Mouse (Mus musculus) cerebellum, adult 8-10 months (tissue): ENCODE measurements around the gene Pde4c.
A peak's percentile ranks its signal among the peaks of the same experiment; 100 is the strongest.

Experiments
- DNase-seq: peaks from one replicate; pipeline ENCODE4 v3.0.0; 2022

Gene Pde4c

GRCm38 (mm10) chr8:70768231-70768776 lies 44.8 kb downstream of the Pde4c start:
- no peak for DNase-seq

DNA sequence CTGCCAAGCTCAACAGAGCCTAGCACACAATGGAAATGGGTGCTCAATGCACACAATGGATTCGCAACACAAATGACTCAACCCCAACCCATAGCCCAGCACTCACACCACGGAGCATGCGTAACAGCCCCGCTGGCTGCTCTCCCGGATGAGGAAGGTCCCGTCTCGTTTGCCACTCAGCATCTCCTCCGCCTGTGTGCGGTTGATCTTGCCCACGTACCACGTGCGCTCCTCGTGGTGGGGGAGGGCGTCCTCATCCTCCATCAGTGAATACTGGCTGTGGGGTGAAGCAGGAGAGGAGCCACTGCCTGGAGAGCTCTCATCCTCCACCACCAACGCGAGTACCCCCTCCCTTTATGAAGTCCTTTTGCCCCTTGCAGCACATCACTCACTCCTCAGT lies 45.4 kb downstream of the Pde4c start:
- no peak for DNase-seq

DNA sequence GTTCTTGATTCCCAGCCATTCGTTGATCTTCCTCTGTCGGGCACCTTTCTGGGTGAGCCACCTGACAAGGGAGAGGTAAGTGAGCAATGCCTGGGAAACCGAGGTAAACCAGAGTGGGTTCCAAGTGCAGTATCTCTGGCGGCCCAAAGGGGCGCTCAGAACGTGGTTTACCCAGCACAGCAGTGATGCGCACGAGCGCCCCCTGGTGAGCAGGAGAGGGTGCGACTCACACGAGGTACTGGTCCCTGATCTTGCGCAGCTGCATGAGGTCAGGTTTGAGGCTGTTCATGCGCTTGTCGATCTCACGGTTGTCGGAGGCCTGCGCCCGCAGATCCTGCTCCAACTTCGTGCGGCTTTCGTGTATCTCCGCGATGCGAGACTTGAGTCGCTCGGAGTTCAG lies 45.8 kb downstream of the Pde4c start:
- DNase-seq: peak; percentile 94

- no peak for DNase-seq
These were observed 46.3 kb downstream of the Pde4c start for GRCm38 (mm10) chr8:70769858-70770257.

DNA sequence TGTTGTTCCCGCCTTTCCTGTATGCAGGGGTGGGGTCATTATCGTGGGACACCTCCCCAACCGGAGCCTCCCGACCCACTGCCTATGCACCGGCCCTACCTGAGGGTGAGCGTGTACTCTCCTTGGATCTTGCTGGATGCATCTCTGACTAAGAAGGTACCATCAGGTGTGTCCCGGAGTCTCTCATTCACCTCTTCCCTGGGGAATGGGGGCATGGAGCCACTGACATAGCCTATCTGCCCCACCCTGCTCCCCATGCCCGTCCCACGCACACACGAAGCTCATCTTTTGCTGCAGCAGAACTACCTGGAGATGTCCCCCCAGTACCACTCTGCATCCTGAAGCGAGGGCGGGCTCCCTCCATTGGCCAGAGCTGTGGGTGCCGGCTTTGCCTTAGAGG lies 47.2 kb downstream of the Pde4c start:
- DNase-seq: no peak

GRCm38 (mm10) chr8:70771217-70771616 lies 47.7 kb downstream of the Pde4c start:
- DNase-seq: no peak

DNA sequence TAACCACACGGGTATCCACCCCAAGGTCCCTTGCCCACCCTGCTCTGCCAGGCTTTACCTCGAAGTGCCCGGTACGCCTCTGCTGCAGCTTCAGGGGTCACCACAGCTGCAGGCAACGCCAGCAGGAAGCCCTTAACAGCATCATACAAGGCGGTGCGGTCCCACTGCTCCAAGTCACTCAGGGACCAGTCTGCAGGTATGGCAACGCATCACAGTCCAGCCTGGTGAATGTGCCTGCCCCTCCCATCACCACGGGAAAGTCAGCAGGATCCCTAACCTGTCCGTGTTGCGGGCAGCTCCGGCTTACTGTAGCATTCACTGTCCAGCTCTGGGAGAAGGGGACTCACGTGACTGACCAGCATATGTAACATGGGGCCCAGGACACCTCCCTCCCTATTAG lies 48.6 kb downstream of the Pde4c start:
- no peak for DNase-seq

DNA sequence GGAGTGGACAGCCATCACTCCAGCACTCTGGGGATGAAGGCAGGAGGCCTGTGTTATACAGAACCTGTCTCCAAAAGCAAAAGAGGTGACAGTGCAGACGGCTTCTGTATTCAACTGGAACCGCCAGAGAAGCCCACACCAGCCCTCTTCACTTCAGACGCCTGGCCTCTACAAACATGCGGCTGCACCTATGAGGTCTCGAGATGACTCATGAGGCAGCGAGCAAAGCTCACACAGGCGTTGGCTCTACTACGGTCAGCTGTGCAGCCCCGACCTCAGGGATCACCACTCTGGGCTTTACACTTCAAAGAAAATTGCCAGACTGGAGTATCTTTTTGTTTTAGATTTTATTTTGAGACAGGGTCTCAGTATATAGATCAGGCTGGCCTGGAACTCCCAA lies 49.4 kb downstream of the Pde4c start:
- no peak for DNase-seq

DNA sequence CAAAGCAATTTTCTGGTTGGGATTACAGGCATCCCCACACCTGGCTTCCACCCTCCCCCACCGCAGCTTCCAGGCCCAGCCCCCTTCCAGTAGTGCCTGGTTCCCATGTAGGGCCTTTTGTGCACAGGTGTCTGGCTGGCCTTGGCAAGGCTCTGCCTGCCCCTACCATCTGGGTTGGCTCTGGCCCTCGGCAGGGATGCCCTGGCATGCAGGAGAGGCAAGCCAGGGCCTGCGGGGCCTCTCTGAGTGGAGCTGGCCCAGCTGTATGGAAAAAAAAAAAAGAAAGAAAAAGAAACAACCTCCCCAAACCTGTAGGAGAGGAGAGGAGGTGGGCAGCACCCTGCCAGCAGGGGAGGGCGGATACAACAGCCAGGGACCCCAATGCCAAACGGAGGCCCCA lies 49.9 kb downstream of the Pde4c start:
- peak; percentile 72 for DNase-seq

DNA sequence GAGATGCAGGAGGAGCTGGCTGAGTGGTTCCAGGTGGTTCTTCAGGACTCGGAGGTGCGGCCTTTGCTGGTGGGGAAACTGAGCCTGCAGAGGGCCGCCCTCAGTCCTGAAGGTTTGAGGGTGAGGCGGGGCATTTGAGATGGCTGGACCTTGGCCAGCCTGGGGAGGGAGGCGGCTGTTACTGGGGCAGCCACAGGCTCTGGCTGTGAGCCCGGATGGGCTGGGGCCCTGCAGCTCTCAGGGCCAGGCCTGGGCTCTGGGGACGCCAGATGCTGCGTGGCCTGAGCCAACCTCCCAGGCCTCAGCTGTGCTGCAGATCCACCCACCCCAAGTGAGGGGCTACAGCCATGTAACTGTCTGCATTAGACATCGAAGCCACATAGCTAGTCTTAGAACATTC lies 50.3 kb downstream of the Pde4c start:
- peak; percentile 76 for DNase-seq

DNA sequence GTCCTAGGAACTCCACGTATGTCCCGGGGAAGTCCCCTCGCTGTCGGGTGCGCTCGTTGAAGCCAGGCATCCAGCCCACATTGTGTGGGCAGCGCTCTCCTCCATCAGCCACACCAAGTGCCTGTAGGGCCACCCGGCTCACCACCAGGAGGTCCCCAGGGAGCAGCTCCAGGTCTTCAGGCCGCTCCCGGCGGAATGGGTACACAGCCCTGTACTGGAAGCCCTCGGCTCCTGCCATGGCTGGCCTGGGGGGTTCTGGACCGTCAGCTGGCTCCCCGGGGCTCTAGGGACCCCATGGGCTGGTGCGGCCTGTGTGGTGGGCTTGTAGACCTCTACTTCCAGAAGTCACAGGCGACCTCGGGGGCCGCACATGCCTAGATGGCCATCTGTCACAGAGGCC lies 51.2 kb downstream of the Pde4c start:
- no peak for DNase-seq

DNA sequence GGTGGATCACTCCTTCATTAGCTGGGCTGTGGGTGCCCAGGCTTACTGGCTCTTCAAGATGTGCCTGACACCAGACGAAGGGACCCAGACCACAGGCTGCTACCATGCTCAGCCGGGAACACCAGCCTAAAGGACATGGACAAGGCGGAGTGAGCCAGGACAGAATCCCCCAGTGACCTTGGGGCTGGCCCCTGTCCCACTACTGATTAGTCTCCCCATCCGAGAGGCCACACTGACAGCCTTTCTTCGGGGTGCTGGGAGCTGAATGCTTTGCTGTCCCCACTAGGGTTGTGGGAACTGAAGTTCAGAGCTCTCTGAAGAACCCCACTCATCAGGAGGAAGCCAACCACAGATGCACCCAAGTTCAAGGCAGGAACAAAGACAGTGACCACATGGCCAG lies 51.7 kb downstream of the Pde4c start:
- no peak for DNase-seq

- DNase-seq: no peak
These were observed 52.5 kb downstream of the Pde4c start for GRCm38 (mm10) chr8:70775851-70776495.

DNA sequence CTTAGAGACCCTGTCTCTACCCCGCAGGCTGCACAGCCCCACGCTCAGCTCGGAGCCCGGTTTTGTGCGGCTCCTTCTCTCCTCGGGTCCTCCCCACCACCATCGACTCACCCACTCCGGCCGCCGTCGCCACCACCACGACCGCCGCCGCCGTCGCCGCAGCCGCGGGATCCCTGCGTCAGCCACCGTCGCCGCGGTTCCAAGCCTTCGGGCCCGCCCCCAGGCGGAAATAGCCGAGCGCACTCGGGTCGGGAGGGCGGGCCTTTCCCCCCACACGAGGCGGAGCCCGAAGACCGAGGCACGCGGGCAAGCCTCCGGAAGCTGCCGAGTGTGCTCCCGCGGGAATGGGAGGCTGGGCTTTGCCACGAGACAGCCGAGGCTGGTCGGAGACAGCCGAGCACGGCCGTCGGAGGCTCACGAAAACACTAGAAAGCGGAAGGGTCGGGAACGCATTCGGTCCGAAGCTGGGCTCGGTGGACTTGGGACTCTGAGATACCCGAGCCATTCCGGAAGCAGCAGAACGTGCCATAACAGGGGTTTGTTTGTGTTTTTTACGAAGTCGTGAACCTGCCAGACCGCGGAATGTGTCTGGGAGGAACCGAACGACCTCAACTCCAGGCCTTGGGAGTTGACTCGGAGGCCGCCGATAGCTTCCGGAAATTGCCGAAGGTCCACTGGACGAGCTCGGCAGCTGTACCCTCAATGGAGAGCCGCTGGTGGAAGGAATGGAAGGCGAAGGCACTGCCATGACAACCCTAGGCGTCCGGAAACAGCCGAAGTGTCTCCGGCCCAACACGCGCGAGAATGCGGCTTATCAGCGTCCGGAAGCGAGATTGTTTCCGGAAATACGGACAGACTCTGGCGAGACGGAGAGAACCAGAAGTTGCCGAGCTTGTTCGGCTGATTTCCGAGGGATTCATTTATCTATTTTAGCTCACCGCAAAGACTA lies 53.2 kb downstream of the Pde4c start, which contains the start of gene Pik3r2:
Gene Pik3r2, minus strand, starts transcription at position 218 of the 949 bp plus-strand sequence.
- peak; percentile 98 for DNase-seq

- no peak for DNase-seq
These were observed 56.6 kb downstream of the Pde4c start for GRCm38 (mm10) chr8:70780093-70780492.

DNA sequence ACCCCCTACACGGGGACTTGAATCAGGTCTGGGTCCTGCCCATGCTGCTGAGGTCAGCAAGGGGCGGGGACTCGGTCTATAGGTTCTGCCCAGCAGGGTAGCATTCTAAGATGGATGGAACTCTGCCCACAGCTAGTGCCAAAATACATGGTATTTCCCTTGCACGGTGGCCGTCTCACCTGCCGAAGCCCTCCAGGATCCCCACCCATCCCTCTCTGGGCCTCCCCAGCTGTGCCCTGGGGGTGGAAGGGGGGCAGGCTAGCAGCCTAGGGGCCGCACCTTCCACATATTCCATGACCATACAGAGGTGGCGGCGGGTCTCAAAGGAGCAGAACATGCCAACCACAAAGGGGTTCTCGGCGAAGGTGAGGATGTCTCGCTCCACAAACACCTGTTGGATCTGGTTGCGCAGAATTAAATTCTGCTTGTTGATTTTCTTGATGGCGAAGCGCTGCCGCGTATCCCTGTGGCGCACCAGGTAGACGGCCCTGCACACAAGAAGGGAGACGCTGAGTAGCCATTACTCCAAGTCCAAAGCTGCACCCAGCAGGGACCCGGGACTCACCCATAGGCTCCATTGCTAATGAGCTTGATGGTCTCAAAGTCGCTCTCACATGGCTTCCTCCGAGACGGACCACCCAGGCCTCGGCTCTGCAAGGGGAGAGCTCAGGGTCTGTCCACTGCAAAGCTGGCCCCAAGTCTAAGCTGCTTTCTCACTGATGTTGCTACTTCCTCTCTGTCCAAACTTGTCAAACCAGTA lies 63.0 kb downstream of the Pde4c start:
- no peak for DNase-seq

DNA sequence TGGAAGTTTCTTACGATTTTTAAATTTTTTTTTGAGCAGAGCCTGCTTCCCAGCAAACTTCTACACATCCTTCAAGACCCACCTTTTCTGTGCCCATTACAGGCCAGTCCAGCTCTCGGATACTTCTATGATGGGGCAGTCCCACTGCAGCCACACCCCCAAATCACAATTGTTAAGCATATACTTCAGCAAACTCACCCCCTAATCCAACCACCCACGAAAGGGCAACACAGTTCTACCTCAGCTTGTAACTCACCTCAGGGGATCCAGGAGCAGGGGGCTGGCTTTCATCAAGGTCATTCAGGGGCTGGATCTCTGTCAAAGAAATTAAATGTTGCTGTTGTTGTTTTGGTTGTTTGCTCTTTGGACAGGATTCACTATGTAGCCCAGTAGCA lies 63.5 kb downstream of the Pde4c start:
- no peak for DNase-seq

DNA sequence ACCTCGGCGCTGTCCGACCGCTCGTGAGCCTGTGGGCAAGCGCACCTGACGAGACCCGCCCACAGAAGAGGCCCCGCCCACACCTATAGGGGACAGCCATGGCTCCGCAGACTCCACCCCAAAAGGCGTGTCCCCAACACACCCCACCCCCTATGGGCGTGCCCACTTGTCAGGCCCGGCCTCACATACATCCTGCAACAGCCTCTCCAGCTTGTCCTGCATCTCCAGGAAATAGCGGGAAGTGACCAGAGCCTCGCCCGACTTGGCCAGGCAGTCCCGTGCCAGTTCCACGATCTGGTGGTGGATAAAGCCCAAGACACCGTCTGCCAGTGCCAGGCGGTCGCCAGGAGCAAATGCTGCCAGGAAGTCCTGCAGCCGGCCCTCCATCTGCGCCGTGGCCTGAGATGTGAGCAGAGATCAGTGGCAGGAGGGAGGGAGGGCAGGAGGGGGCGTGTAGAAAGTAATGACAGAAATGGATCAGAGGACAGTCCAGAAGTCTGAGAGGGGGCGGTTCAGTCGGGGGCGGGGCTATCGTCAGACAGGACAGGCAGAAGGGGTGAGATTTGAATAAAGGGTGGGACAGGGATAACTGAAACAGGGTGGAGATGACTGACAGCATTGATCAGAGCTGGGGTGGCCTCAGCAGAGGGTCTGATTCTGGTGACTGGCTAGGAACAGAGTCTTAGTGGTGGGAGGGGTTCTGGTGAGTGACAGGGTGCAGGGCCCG lies 64.6 kb downstream of the Pde4c start:
- DNase-seq: peak; percentile 87

- no peak for DNase-seq
These were observed 65.5 kb downstream of the Pde4c start for GRCm38 (mm10) chr8:70789046-70789445.

DNA sequence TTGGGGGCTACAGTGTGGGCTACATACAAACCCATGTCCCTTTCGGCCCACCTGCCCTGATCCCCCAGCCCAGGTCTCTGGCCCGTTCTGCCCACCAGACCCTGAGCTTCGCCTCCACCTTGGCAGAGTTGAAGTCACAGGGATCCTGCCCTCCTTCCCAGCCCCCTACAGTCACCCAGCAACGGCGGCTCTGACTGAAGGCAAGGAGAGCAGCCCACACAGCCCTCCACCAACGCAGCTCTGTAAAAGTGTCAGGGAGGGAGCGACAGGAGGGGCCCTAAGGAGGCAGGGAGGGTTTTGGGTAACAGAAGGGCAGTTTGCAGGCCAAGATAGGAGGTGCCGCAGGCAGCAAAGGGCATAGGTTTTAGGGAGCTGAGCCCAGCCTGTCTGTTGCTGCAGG lies 67.3 kb downstream of the Pde4c start:
- no peak for DNase-seq

- no peak for DNase-seq
These were observed 67.8 kb downstream of the Pde4c start for GRCm38 (mm10) chr8:70791294-70791701.

GRCm38 (mm10) chr8:70791975-70792691 lies 68.6 kb downstream of the Pde4c start:
- peak; percentile 89 for DNase-seq
